Mouse (Mus musculus) CD8-positive naive resting alpha-beta T cell, adult 2 months (primary cell): ENCODE measurements around the gene Pgm2.

Experiments
- DNase-seq, 2 experiments: peaks; one replicate each; pipeline ENCODE4 v3.0.0; 2022; ENCODE audit warnings: low read depth in 2 of 2, low spot score in 2 of 2

The Pgm2 gene

DNA sequence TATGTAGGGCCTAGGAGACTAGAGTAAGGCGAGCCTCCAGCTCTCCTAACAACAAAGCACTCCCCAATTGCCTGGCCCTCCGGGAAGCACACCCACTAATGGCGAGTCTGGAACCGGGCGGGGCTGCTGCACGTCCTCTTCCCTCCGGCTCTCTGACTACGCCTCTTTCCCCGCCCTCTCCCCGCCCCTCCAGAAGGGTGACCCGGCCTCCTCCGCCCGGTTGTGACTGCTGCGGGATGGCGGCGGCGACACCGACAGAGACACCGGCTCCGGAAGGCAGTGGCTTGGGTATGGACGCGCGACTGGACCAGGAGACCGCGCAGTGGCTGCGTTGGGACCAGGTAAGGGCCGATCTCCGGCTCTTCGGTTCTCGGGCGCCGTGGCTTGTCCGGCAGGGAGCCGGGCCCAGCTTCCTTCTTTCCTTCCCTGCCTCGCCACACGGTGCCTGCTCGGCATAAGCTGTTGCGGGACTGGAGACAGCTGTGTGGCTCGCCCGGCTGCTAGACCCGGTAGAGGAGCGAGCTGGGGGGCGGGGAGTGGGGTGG, at the start of gene Pgm2:
Gene Pgm2, plus strand, starts transcription at position 203 of the 545 bp plus-strand sequence.
- DNase-seq: peak; percentile 67 to 72

DNA sequence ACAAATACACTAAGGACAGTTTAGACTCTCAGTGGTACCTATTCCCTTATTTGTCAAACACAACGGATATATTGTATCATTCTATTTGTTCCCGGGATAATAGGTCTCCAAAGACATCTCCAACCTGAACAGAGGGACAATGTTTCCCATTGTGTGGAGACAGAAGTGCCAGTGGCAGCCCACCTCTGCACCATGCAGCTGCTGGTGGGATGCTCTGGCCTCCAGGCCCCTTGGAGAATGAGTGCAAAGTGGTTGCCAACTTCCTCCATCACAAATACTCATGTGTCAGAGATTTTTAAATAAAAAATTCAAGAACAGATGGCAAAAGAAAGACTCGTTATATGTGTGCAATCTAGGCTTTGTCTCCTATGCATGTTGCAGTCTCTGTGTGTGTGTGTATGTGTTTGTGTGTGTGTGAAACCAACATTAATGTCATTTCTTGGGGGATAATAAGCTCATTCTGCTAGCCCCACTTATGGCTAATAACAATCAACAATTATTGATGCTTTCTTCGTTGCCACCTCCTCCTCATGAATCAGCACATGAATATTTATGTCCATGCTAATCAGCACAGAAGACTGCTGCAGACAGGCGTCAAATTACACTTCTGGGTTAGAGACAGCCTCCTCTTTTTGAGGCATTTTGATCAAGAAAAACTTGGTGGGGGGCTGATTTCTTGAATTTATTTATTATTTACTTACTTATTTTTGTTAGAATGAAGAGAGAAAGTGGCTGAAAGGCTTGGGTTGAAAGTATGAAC, 48.9 kb upstream of the Pgm2 start:
- DNase-seq: no peak

GRCm38 (mm10) chr5:64044790-64045189, 48.0 kb upstream of the Pgm2 start:
- peak; percentile 41 to 54 for DNase-seq

DNA sequence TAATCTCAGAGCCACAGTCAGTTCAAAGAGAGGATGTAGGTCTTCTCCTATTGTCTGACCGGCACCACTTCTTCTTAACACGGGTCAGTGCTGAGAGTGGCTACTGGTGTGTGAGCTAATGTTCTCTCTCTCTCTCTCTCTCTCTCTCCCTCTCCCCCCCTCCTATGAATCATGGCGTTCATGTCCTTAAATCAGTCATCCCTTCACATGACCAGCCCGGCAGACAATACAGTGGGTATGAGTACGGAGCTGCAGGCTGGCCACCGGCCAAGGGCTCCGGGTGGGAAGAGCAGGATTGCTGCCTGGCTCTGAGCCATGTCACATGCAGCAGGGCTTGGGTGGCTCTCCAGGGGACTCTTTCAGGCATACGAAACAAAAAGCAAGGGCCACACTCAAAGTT, 47.2 kb upstream of the Pgm2 start:
- DNase-seq: no peak

DNA sequence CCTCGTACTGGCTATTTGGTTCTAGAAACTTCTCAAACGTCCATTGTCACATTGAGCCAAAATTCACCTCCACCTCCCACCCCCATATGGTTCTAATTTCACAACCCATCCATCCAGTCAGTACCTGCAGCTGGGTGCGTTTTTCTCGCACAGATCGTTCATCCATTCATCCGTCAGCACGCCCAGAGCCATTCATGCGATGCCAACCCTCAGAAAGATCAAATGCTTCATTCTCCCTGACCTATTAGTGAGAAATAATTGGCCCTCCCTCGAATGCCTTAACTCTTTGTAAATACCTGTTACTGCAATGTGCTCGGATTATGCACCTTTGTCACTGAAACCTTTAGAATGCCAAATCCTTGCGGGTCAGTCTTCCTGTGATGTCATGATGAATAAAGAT, 45.8 kb upstream of the Pgm2 start:
- DNase-seq: no peak

- DNase-seq: no peak
Measured at GRCm38 (mm10) chr5:64047921-64048320, 44.8 kb upstream of the Pgm2 start.

GRCm38 (mm10) chr5:64048605-64049004, 44.1 kb upstream of the Pgm2 start:
- DNase-seq: no peak

- DNase-seq: no peak
Measured at GRCm38 (mm10) chr5:64049256-64049655, 43.5 kb upstream of the Pgm2 start.

DNA sequence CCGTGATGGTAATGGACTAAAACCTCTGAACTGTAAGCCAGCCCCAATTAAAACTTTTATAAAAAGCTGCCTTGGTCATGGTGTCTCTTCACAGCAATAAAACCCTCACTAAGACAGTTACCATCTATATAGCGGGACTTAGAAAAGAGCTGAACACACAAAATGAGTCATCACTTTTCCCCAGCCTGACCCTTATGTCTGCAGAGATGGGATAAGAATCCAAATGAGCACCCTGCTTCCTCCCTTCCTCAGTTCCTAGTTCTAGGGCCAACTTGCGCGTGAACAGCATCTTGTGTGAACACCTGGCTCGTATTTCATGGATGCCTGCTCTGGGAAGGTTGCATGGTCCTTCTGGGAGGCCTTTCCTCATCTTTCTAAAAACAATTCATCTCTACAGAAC, 39.7 kb upstream of the Pgm2 start:
- DNase-seq: no peak

- no peak for DNase-seq
Measured at GRCm38 (mm10) chr5:64056210-64056609, 36.5 kb upstream of the Pgm2 start.

- DNase-seq: no peak
Measured at GRCm38 (mm10) chr5:64060881-64061280, 31.9 kb upstream of the Pgm2 start.

DNA sequence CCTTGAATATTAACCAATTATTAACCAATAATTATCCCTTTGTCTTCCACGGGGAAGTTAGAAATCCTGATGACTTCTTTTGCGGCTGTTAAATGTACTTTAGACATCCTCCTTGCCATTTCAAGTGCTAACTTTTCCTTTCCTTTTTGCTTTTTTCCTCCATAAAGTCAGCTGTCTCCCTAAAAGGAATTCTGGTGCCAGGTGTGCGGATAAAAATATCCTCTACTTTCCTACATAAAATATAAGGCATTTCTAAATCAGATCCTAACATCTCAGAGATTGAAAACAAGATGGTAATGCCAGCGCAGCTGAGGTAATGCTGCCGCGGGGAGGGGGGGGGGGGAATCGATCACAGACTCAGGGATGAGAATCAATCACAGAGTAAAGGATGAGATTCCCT, 31.1 kb upstream of the Pgm2 start:
- no peak for DNase-seq

- no peak for DNase-seq
Measured at GRCm38 (mm10) chr5:64062882-64063621, 29.7 kb upstream of the Pgm2 start.

DNA sequence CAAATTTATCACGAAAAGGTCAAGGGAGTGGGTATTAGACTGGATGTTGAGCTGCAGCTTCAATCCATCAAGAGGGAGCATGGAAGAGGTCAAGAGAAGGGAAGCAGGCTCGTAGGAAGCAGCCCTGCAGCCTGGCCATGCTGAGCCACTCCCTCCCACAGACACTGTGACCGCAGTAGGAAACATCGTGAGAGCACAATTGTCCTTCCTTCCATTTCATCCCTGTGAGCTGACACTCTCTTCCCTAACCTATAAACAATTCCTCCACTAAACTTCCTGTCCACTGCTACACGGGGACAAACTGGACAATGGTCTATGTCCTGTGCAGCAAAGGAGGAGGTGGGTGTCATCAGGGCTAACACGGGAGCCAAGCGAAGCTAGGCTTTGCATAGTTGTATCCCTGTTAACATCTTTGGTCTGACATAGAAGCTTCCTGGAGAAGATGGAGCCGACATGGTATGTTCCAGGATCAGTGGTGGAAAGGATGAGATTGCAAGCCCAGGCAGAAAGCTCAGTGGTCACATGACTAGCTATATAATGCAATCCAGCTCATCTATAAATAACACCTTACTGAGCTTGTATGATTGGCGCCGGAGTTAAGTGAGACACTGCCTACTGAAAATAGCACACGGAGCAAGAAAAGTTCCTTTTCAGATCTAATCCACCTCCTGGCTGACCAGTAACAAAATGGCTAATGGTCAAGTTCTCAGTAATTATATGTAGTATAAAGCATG, 29.0 kb upstream of the Pgm2 start:
- no peak for DNase-seq

DNA sequence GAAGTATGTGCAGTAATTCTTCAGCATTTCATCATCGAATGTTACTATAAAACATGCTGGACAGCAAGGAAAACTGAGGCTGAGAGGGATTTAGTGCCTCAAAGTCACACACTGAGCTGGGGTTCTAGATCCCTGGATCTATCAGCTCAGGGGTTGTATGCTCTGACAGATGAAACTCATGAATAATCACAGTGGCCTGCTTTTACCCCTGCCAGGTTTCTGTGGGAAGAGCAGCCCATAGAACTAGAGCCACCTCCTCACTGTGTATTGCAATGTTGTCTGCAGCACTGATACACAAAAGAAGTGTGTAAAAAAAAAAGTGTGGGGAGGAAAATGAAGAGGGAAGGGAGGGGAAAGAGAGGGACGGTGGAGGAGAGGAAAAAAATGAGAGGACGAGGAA, 28.3 kb upstream of the Pgm2 start:
- DNase-seq: no peak

- DNase-seq: no peak
Measured at GRCm38 (mm10) chr5:64065497-64066046, 27.2 kb upstream of the Pgm2 start.

DNA sequence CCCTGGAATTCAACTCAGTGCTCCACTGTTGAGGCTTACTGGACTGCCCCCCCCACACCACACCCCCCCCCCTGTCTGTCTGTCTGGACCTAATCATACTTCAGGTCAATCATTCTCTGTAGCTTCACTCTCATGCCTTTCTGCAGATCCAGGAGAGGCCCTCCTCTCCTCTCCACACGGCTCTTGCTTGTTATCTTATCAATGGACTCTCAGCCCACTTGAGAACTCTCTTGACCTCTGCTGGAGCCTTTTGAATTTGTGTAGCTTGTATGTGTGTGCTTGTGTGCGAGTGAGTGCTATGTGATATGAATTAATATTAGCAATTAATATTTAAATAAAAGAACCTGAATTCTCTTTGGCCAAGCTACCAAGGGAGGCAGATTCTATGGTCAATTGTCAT, 26.6 kb upstream of the Pgm2 start:
- no peak for DNase-seq

DNA sequence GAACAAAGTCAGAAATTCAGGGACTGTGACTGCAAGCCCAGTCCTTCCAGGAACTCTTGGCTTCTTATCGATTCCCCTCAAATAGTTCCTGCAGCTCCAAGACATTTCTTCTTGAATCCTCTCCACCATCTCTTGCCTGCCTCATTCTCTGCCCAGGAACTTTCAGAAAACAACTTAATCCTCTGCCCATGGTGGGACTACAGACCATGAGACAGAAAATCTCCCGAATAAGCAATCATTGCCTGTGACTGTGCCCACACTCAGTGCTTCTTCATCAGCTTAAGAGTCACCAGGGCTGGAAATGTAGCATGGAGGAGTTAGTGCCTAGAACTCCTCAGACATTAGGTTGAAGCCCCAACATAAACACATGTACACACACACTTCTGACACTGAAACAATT, 25.2 kb upstream of the Pgm2 start:
- DNase-seq: no peak

DNA sequence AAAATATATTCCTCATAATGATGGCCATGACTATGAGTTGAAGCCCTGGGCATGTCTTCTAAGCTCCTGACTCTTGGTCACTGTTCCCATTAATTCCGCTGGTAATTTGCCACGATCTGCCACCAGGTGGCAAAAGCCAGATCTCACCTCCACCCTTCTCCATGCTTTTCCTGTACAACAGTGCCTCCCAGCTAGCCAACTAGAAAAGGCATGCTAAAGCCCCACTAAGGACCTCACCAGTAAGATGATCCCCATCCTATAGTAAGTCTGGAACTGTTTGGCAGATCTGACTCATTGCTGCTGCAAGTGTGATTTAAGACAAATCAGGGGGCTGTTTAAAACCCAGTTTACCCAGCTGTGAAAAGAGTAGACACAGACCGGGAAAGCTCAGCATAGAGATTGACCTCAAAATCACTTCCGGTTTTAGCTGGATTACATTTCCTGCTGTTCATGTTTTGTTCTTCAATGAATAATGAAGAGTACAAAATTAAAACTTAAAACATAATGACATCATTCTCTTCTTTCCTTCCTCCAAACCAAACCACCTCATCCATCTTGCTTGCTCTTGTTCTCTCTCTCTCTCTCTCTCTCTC, 22.6 kb upstream of the Pgm2 start:
- DNase-seq: peak; percentile 24 to 50

- no peak for DNase-seq
Measured at GRCm38 (mm10) chr5:64070742-64071476, 21.8 kb upstream of the Pgm2 start.
